Mouse (Mus musculus): Measurements from ENCODE around the gene Gdf11. TPM values are rescaled to one million over a fixed set of nuclear protein-coding genes. Genes with fewer than 3 reads are reported as not detected.

Gdf11 gene
- polyA plus RNA-seq, 1 experiment from 2014 or later = 0.03 TPM

GRCm38 (mm10) chr10:128892246-128892645 is 728 bp upstream of the Gdf11 start:
- Histone ChIP-seq H3K79me2 (ENCODE audit: inconsistent target) (no peaks in the 10 kb centered on the region), H3K4me3 (ENCODE audit: inconsistent target) (no peak overlapping the region), H3K36me3 (ENCODE audit: inconsistent target) (no peaks in the 10 kb centered on the region), H3K27ac (no peak overlapping the region)
- 8% methylated on average over 8 of the region's 9 CpGs for WGBS (ENCODE audit: missing documents)

DNA sequence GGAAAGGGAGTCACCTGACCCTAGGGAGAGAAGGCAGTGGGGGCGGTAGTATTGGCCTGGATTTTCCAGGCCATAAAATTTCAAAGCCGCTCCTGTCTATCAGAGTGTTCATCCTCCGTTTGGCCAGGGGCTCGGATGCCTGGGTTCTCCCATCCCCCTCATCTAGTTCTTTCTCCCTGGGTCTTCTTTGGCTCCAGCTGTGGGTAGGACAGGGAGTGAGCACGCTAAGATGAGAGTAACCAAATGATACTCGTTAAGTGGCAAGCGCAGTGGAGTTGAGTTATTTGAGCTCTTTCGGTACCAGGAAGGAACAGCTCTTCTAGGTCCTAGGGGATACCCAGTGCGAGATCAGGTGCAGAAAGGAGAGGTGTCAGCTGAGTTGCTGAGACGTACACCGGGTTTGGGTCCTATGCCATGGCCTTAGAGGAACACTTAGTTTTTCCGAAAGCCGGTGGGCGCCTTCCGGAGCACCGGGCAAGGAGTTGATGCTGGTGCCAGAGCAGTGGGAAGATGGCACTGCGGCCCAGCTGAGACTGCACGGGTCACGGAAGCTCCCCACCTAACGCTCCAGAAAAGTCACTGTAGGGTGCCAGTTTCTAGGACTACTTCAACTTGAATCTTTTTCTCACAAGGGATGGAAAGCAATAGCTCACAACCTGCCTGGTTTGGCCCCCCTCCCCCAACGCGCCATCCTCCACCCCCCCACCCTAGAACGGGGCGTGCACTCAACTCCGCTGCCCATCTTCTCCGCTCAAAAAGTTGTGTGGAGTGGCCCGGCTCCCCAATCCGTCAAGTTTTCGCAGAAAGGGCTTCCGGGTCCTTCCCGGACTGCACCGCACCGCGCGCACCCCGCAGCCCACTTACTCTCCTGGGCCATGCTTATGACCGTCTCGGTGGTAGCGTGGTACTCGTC is 879 bp downstream of the Gdf11 start:
- H3K4me3 ChIP-seq (ENCODE audit: inconsistent target) = peak overlapping the region; percentile 10; the same call in 1 of the 2 replicates
- 8% methylated on average over 40 of the region's 40 CpGs for WGBS (ENCODE audit: missing documents)
- H3K79me2 ChIP-seq (ENCODE audit: inconsistent target) = no peaks in the 10 kb centered on the region
- no peaks in the 10 kb centered on the region for H3K36me3 ChIP-seq (ENCODE audit: inconsistent target)
- H3K27ac ChIP-seq = no peak overlapping the region

DNA sequence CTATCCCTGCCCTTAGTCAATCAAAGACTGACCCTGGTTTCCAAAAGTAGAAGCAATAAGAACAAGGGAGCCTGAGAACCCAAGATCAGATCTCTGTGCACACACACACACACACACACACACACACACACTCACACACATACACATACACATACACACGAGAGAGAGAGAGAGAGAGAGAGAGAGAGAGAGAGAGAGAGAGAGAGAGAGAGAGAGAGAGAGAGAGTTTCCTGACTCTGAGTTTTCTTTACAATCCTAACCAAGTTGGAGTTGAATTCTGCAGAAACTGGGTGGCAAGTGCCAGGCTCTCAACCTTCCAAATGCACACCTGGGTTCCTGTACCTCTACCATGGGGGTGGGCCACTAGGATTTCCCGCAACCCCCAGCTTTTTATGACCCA is 1.7 kb downstream of the Gdf11 start:
- no peak overlapping the region for H3K4me3 ChIP-seq (ENCODE audit: inconsistent target)

GRCm38 (mm10) chr10:128888941-128889827 is 2.3 kb downstream of the Gdf11 start:
- Histone ChIP-seq H3K4me3 (ENCODE audit: inconsistent target) (no peak overlapping the region), H3K27ac (no peak overlapping the region), H3K79me2 (ENCODE audit: inconsistent target) (no peaks in the 10 kb centered on the region), H3K36me3 (ENCODE audit: inconsistent target) (no peaks in the 10 kb centered on the region)
- WGBS (ENCODE audit: missing documents) = 19% methylated on average over 6 of the region's 7 CpGs

More for the DNA sequence above, 1.7 kb downstream of the Gdf11 start:
- WGBS (ENCODE audit: missing documents) = 60% methylated on average over 2 of the region's 2 CpGs
- no peak overlapping the region for H3K27ac ChIP-seq
- H3K79me2 ChIP-seq (ENCODE audit: inconsistent target) = no peaks in the 10 kb centered on the region
- no peaks in the 10 kb centered on the region for H3K36me3 ChIP-seq (ENCODE audit: inconsistent target)

DNA sequence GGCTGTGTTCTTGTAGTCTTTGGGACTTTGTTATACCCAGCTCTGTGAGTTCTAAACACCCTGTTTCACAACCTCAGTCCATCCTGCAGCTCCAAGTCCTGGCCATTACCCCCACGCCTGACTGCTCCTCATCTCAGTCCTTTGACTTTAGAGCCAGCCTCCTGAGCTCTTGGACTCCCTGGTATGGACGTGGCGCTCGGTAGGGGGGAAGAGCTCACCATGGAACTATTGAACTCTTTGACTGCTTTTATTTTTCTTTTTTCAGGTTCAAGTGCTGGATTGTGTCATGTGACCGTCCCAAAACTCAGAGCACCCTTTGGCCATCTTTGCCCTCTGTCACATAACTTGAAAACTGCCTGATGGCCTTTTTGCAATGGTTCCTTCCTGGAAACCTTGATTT is 9.5 kb downstream of the Gdf11 start:
- no peaks in the 10 kb centered on the region for H3K79me2 ChIP-seq (ENCODE audit: inconsistent target)
- WGBS (ENCODE audit: missing documents) = 96% methylated on average over 5 of the region's 5 CpGs
- no peak overlapping the region for H3K27ac ChIP-seq
- H3K4me3 ChIP-seq (ENCODE audit: inconsistent target) = no peak overlapping the region
- H3K36me3 ChIP-seq (ENCODE audit: inconsistent target) = no peaks in the 10 kb centered on the region

DNA sequence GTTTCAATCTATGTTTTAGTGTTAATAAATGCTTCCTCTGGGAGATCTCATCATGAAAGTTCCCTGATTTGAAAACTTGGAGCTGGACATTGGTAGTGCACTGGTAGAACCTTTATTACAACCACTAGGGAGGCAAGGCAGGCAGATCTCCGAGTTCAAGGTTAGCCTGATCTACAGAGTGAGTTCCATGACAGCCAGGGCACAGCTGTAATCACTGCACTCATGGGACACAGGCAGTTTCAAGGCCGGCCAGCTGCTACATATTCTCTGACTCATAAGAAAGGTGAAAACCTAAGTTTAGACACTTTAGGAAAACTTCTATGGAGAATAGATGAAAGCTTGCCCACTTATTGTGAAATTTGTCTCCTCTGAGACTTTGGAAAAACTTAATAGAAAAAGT is 12.7 kb downstream of the Gdf11 start:
- H3K4me3 ChIP-seq (ENCODE audit: inconsistent target) = no peak overlapping the region
- peaks cover 9% of the 10 kb centered on the region; the same call in 1 of the 2 replicates for H3K36me3 ChIP-seq (ENCODE audit: inconsistent target)
- H3K79me2 ChIP-seq (ENCODE audit: inconsistent target) = no peaks in the 10 kb centered on the region
- 89% methylated on average over 2 of the region's 2 CpGs for WGBS (ENCODE audit: missing documents)
- H3K27ac ChIP-seq = no peak overlapping the region

DNA sequence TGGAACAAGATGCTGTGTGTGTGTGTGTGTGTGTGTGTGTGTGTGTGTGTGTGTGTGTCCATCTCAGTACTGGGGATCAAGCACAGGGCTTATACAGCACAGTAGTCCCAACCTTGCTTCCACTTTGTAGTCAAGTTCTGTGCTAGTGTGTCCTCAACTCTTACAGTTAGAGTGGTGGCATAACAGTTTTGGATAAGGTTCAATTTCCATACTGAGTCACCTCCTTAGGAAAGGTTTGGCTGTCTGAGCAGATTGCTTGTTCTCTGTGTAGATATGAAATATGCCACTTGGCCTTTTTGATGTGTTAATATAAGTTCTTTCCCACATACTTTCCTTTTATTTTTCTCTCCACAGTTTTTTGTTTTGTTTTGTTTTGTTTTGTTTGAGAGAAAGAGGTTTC is 13.2 kb downstream of the Gdf11 start:
- H3K36me3 ChIP-seq (ENCODE audit: inconsistent target) = peaks cover 14% of the 10 kb centered on the region; the same call in 1 of the 2 replicates
- H3K79me2 ChIP-seq (ENCODE audit: inconsistent target) = no peaks in the 10 kb centered on the region
- H3K4me3 ChIP-seq (ENCODE audit: inconsistent target) = no peak overlapping the region
- no peak overlapping the region for H3K27ac ChIP-seq

GRCm38 (mm10) chr10:128870341-128870740 is 21.2 kb downstream of the Gdf11 start:
- WGBS (ENCODE audit: missing documents) = 92% methylated on average over 3 of the region's 3 CpGs

GRCm38 (mm10) chr10:128866518-128866917 is 25.0 kb downstream of the Gdf11 start:
- no peak overlapping the region for H3K27ac ChIP-seq
- no peak overlapping the region for H3K4me3 ChIP-seq (ENCODE audit: inconsistent target)
- H3K79me2 ChIP-seq (ENCODE audit: inconsistent target) = no peaks in the 10 kb centered on the region
- 100% methylated on average over 1 of the region's 1 CpGs for WGBS (ENCODE audit: missing documents)
- H3K36me3 ChIP-seq (ENCODE audit: inconsistent target) = 0 out of 2 replicates have a peak, but pooled peaks cover 18% of the 10 kb centered on the region

More at GRCm38 (mm10) chr10:128870341-128870740, 21.2 kb downstream of the Gdf11 start:
- no peaks in the 10 kb centered on the region for H3K79me2 ChIP-seq (ENCODE audit: inconsistent target)
- no peak overlapping the region for H3K27ac ChIP-seq
- peaks cover 31% of the 10 kb centered on the region; the same call in 1 of the 2 replicates for H3K36me3 ChIP-seq (ENCODE audit: inconsistent target)
- H3K4me3 ChIP-seq (ENCODE audit: inconsistent target) = no peak overlapping the region

- Histone ChIP-seq H3K36me3 (ENCODE audit: inconsistent target) (0 out of 2 replicates have a peak, but pooled peaks cover 18% of the 10 kb centered on the region), H3K4me3 (ENCODE audit: inconsistent target) (no peak overlapping the region), H3K27ac (no peak overlapping the region), H3K79me2 (ENCODE audit: inconsistent target) (no peaks in the 10 kb centered on the region)
- WGBS (ENCODE audit: missing documents) = 92% methylated on average over 3 of the region's 3 CpGs
These were observed 25.5 kb downstream of the Gdf11 start for GRCm38 (mm10) chr10:128866042-128866441.

GRCm38 (mm10) chr10:128861176-128861575 is 30.3 kb downstream of the Gdf11 start:
- H3K4me3 ChIP-seq (ENCODE audit: inconsistent target) = no peak overlapping the region
- no peak overlapping the region for H3K27ac ChIP-seq
- peaks cover 34% of the 10 kb centered on the region for H3K36me3 ChIP-seq (ENCODE audit: inconsistent target)
- no peaks in the 10 kb centered on the region for H3K79me2 ChIP-seq (ENCODE audit: inconsistent target)

- WGBS (ENCODE audit: missing documents) = 69% methylated on average over 3 of the region's 3 CpGs
- no peak overlapping the region for H3K4me3 ChIP-seq (ENCODE audit: inconsistent target)
- no peak overlapping the region for H3K27ac ChIP-seq
- no peaks in the 10 kb centered on the region for H3K79me2 ChIP-seq (ENCODE audit: inconsistent target)
- H3K36me3 ChIP-seq (ENCODE audit: inconsistent target) = peaks cover 39% of the 10 kb centered on the region
These were observed 41.2 kb downstream of the Gdf11 start for GRCm38 (mm10) chr10:128850339-128850738.

- WGBS (ENCODE audit: missing documents) = 97% methylated on average over 2 of the region's 2 CpGs
- H3K4me3 ChIP-seq (ENCODE audit: inconsistent target) = no peak overlapping the region
- H3K27ac ChIP-seq = no peak overlapping the region
- H3K36me3 ChIP-seq (ENCODE audit: inconsistent target) = peaks cover 40% of the 10 kb centered on the region
- H3K79me2 ChIP-seq (ENCODE audit: inconsistent target) = no peaks in the 10 kb centered on the region
These were observed 43.1 kb downstream of the Gdf11 start for GRCm38 (mm10) chr10:128848426-128848825.

GRCm38 (mm10) chr10:128846664-128847063 is 44.9 kb downstream of the Gdf11 start:
- 97% methylated on average over 4 of the region's 4 CpGs for WGBS (ENCODE audit: missing documents)
- Histone ChIP-seq H3K36me3 (ENCODE audit: inconsistent target) (peaks cover 48% of the 10 kb centered on the region), H3K79me2 (ENCODE audit: inconsistent target) (no peaks in the 10 kb centered on the region), H3K27ac (no peak overlapping the region), H3K4me3 (ENCODE audit: inconsistent target) (no peak overlapping the region)

GRCm38 (mm10) chr10:128845516-128845915 is 46.0 kb downstream of the Gdf11 start:
- Histone ChIP-seq H3K27ac (no peak overlapping the region), H3K4me3 (ENCODE audit: inconsistent target) (no peak overlapping the region), H3K79me2 (ENCODE audit: inconsistent target) (no peaks in the 10 kb centered on the region), H3K36me3 (ENCODE audit: inconsistent target) (peaks cover 47% of the 10 kb centered on the region)
- WGBS (ENCODE audit: missing documents) = 93% methylated on average over 2 of the region's 2 CpGs

Measured in macrophage (primary cell).